Mouse (Mus musculus) gastrocnemius, postnatal 36 days (tissue): ENCODE results near the gene Ccdc36. TPM values are rescaled to one million over a fixed set of nuclear protein-coding genes. Genes with fewer than 3 reads are reported as not detected.

Experiments used
- DNase-seq, 2 experiments: peaks; one replicate each; pipeline ENCODE4 v3.0.0; 2022
- intact Hi-C: fragments of 180-260 bp; cut with DNase I; formaldehyde crosslinking; loops from one replicate; pipeline ENCODE4 v1.15.1; 2025
- total RNA-seq, 2 experiments: library from RNA; stranded (reverse); gene quantifications; 2 replicates each; pipeline ENCODE4 v1.2.3; 2021

Gene Ccdc36
- total RNA-seq, 2 experiments from 2014 or later, result not detected

GRCm38 (mm10) chr9:108450292-108451169, 22.2 kb upstream of the Ccdc36 start:
- intact Hi-C loops, result no loop called here
- DNase-seq, result no peak

- DNase-seq, result no peak
- intact Hi-C loops, result no loop called here
Measured at GRCm38 (mm10) chr9:108449860-108450259, 21.6 kb upstream of the Ccdc36 start.

- intact Hi-C loops, result no loop called here
- DNase-seq, result no peak
Measured at GRCm38 (mm10) chr9:108445125-108445524, 16.8 kb upstream of the Ccdc36 start.

GRCm38 (mm10) chr9:108441236-108441919, 13.1 kb upstream of the Ccdc36 start:
- no peak for DNase-seq
- intact Hi-C loops, result no loop called here

- intact Hi-C loops, result no loop called here
Measured at GRCm38 (mm10) chr9:108440485-108440884, 12.2 kb upstream of the Ccdc36 start.

GRCm38 (mm10) chr9:108439176-108439575, 10.9 kb upstream of the Ccdc36 start:
- intact Hi-C loops, result loop anchor here (10.0 kb wide), 1 partner anchor 334 kb away; no protein-coding TSS in a partner anchor
- no peak for DNase-seq

More at GRCm38 (mm10) chr9:108440485-108440884, 12.2 kb upstream of the Ccdc36 start:
- DNase-seq, result no peak

- no peak for DNase-seq
- intact Hi-C loops, result loop anchor here (10.0 kb wide), 1 partner anchor 331 kb away; no protein-coding TSS in a partner anchor
Measured at GRCm38 (mm10) chr9:108436182-108436581, 7.9 kb upstream of the Ccdc36 start, which contains the start of gene BC048562. Gene BC048562 (plus strand): TSS chr9:108436482.

- intact Hi-C loops, result loop anchor here (10.0 kb wide), 1 partner anchor 327 kb away; no protein-coding TSS in a partner anchor
- no peak for DNase-seq
Measured at GRCm38 (mm10) chr9:108431431-108432067, 3.3 kb upstream of the Ccdc36 start.

GRCm38 (mm10) chr9:108412221-108412620, 16.1 kb downstream of the Ccdc36 start:
- intact Hi-C loops, result loop anchor here (2.0 kb wide), 1 partner anchor 127 kb away; no protein-coding TSS in a partner anchor
- DNase-seq, result no peak

GRCm38 (mm10) chr9:108411381-108411942, 16.8 kb downstream of the Ccdc36 start:
- DNase-seq, result no peak
- intact Hi-C loops, result no loop called here

GRCm38 (mm10) chr9:108409535-108409934, 18.7 kb downstream of the Ccdc36 start:
- DNase-seq, result no peak

GRCm38 (mm10) chr9:108404451-108404850, 23.8 kb downstream of the Ccdc36 start:
- intact Hi-C loops, result no loop called here
- no peak for DNase-seq

More at GRCm38 (mm10) chr9:108409535-108409934, 18.7 kb downstream of the Ccdc36 start:
- intact Hi-C loops, result no loop called here

GRCm38 (mm10) chr9:108403081-108403480, 25.2 kb downstream of the Ccdc36 start:
- DNase-seq, result no peak
- intact Hi-C loops, result no loop called here

- peak; percentile 30 to 33 for DNase-seq
- intact Hi-C loops, result no loop called here
Measured at GRCm38 (mm10) chr9:108401186-108401960, 26.9 kb downstream of the Ccdc36 start.

- DNase-seq, result no peak
- intact Hi-C loops, result no loop called here
Measured at GRCm38 (mm10) chr9:108398324-108398723, 30.0 kb downstream of the Ccdc36 start.

- DNase-seq, result no peak
- intact Hi-C loops, result no loop called here
Measured at GRCm38 (mm10) chr9:108395427-108395826, 32.9 kb downstream of the Ccdc36 start.

- intact Hi-C loops, result no loop called here
Measured at GRCm38 (mm10) chr9:108394191-108394590, 34.1 kb downstream of the Ccdc36 start.

GRCm38 (mm10) chr9:108392676-108393075, 35.6 kb downstream of the Ccdc36 start, which contains the start of gene 1700102P08Rik:
Gene 1700102P08Rik (plus strand): TSS chr9:108392805.
- no peak for DNase-seq
- intact Hi-C loops, result no loop called here

More at GRCm38 (mm10) chr9:108394191-108394590, 34.1 kb downstream of the Ccdc36 start:
- DNase-seq, result no peak

GRCm38 (mm10) chr9:108389220-108389619, 39.1 kb downstream of the Ccdc36 start:
- DNase-seq, result no peak
- intact Hi-C loops, result no loop called here
